Mouse (Mus musculus) liver, embryonic 14.5 days (tissue): Measurements from ENCODE around the gene Popdc2.

Experiments used
- CTCF ChIP-seq: IDR thresholded peaks from 2 replicates; pipeline ENCODE4 v1.5.1; 2016; ENCODE audit warnings: antibody characterized with exemption, low read depth, control low read depth
- EP300 ChIP-seq: IDR thresholded peaks from 2 replicates; pipeline ENCODE4 v1.6.1; 2016; ENCODE audit warnings: antibody characterized with exemption, low read depth

- TF ChIP-seq CTCF, result no peak
- no peak for TF ChIP-seq EP300
Measured at GRCm38 (mm10) chr16:38395060-38395730, 33.2 kb downstream of the Popdc2 start.
